Mouse (Mus musculus): ENCODE results near the gene Mier2. TPM values are rescaled to one million over a fixed set of nuclear protein-coding genes. Genes with fewer than 3 reads are reported as not detected.

Gene Mier2
- total RNA-seq (2021): 10 to 100 TPM; 53.2 to 56.4 TPM

GRCm38 (mm10) chr10:79554330-79555237 lies at the start of gene Mier2:
Gene Mier2 (minus strand): TSS chr10:79555199.
- peak; percentile 71 to 85 for DNase-seq (ENCODE audit: extremely low spot score in 1 of 2, low spot score in 1 of 2)

DNA sequence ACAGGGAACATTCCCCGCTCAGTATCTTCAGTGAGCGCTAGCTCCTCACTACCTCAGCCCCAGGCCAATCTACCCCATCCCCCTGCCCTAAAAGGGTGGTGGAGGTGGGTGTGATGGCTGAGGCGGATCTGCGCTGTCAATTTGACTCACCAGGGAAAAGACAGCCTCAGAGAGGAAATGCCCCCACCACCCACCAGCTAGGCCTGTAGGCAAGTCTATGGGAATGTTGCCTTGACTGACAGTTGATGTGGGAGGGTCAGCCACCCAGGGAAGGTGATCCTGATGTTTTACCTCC lies 42.9 kb upstream of the Mier2 start:
- DNase-seq (ENCODE audit: extremely low spot score in 1 of 2, low spot score in 1 of 2): no peak

- no peak for DNase-seq (ENCODE audit: extremely low spot score in 1 of 2, low spot score in 1 of 2)
Observed at GRCm38 (mm10) chr10:79597051-79597935, 42.3 kb upstream of the Mier2 start.

- DNase-seq (ENCODE audit: extremely low spot score in 1 of 2, low spot score in 1 of 2): no peak
Observed at GRCm38 (mm10) chr10:79595590-79595929, 40.6 kb upstream of the Mier2 start.

- DNase-seq (ENCODE audit: extremely low spot score in 1 of 2, low spot score in 1 of 2): peak in 1 of 2 experiments; percentile 49
Observed at GRCm38 (mm10) chr10:79594872-79595589, 40.0 kb upstream of the Mier2 start.

DNA sequence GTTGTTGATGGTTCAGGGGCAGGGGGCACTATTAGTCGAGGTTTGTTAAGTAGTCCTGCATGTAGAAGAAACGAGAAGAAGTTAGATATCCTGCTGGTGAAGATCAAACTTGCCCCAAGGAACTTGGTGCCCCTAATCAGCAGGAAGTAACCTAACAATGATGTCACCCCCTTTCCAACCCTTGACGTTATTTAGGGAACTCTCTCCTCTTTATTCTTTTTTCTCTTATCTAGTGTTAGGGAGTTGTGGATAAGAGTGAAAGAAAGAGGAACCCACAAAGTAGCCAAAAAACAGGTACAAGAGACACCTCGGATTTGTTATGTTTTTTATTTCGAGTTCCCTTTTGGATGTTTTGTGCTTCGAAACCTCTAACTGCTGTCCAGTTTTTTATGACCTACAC lies 39.1 kb upstream of the Mier2 start:
- DNase-seq (ENCODE audit: extremely low spot score in 1 of 2, low spot score in 1 of 2): no peak

DNA sequence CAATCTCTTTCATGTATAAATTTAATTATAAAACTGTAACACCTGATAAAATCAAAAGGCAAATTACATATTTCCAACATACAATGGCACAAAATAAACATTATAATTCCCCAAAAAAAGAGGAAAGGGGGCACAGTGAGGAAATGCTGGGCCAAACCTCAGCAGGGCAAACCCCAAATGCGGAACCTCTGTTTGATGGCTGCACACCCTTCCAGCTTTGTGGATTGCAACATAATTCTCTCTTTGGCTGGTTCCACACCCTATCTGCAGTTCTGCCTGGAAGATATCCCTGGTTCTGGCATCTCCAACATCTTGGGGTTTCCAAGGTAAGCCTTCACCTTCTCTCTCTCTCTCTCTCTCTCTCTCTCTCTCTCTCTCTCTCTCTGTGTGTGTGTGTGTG lies 35.7 kb upstream of the Mier2 start:
- no peak for DNase-seq (ENCODE audit: extremely low spot score in 1 of 2, low spot score in 1 of 2)

GRCm38 (mm10) chr10:79587752-79588126 lies 32.7 kb upstream of the Mier2 start:
- DNase-seq (ENCODE audit: extremely low spot score in 1 of 2, low spot score in 1 of 2): no peak

GRCm38 (mm10) chr10:79587061-79587751 lies 32.2 kb upstream of the Mier2 start, which contains the start of gene Theg:
Gene Theg (minus strand): TSS chr10:79587331.
- DNase-seq (ENCODE audit: extremely low spot score in 1 of 2, low spot score in 1 of 2): no peak

DNA sequence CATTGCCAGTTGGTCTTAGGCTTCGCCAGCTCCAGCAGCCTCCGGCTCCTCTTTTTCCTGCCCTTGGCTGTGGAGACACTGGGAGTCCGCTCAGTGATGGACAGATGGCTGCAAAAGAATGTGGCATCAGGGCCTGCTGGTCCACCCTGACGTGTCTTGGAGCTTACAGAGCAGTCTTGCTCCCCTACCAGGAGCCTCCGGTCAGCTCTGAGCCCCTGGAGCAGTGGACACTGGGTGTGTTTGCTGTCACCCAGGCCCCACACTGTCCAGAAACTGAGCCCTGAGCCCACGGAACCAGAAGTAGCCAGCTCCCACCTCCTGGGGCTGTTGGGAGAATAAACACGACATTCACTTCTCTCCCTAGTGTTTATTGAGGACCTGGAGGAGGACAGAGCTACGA lies 31.2 kb upstream of the Mier2 start:
- DNase-seq (ENCODE audit: extremely low spot score in 1 of 2, low spot score in 1 of 2): no peak

DNA sequence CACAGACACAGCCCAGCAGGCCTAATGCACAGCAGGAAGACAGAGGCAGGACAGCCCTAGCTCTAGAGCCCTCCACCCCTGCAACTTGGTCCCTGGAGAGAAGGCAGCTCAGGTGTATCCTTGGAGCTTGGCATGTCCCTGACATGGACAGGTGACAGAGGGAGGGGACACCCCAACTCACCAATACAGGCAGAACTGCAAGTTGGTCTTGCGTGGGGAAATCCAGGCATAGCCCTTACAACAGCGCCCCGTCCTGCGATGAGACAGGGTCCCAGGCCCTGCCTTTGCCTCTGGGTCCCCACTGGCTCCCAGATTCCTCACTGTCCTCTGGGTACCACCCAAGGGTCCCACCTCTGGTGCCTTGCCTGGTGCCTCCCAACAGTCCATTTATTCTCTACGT lies 30.7 kb upstream of the Mier2 start:
- no peak for DNase-seq (ENCODE audit: extremely low spot score in 1 of 2, low spot score in 1 of 2)

- DNase-seq (ENCODE audit: extremely low spot score in 1 of 2, low spot score in 1 of 2): no peak
Observed at GRCm38 (mm10) chr10:79585136-79585535, 30.1 kb upstream of the Mier2 start.

DNA sequence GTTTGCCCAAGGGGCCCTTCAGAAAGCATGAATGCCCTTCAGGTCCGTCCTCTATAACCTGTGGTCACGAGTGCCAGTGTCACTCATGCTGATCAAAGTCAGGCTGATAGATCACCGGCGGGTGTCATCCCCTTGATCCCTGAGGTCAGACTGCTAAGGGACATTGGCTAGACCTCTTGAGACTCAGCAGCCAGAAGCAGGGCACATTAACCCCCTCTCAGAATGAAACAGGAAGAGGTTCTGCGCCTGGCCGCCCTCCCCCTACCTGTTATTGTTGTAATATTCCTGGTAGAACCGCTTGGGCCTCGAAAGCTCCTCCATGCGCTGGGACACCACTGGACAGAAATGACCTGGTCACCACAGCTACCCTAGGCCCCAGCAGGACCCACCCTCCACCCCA lies 29.4 kb upstream of the Mier2 start:
- DNase-seq (ENCODE audit: extremely low spot score in 1 of 2, low spot score in 1 of 2): no peak

GRCm38 (mm10) chr10:79584021-79584420 lies 29.0 kb upstream of the Mier2 start:
- DNase-seq (ENCODE audit: extremely low spot score in 1 of 2, low spot score in 1 of 2): no peak

DNA sequence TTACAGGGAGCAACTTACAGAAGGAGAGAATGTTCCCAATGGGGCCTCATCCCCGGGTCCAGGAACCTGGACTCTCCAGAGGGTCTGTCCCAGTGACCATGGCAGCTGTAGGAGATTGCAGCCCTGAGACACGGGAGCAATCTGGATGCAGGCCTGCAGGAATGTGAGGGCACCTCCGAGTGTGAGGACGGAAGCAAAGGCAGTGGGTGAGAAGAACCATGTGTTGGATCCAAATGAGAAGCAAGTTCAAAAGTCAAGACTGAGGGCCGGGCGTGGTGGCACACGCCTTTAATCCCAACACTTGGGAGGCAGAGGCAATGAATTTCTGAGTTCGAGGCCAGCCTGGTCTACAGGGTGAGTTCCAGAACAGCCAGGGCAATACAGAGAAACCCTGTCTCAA lies 26.5 kb upstream of the Mier2 start:
- no peak for DNase-seq (ENCODE audit: extremely low spot score in 1 of 2, low spot score in 1 of 2)

GRCm38 (mm10) chr10:79580811-79581210 lies 25.8 kb upstream of the Mier2 start:
- DNase-seq (ENCODE audit: extremely low spot score in 1 of 2, low spot score in 1 of 2): peak in 1 of 2 experiments; percentile 63

- no peak for DNase-seq (ENCODE audit: extremely low spot score in 1 of 2, low spot score in 1 of 2)
Observed at GRCm38 (mm10) chr10:79580356-79580755, 25.4 kb upstream of the Mier2 start.

GRCm38 (mm10) chr10:79579781-79580180 lies 24.8 kb upstream of the Mier2 start:
- no peak for DNase-seq (ENCODE audit: extremely low spot score in 1 of 2, low spot score in 1 of 2)

- DNase-seq (ENCODE audit: extremely low spot score in 1 of 2, low spot score in 1 of 2): no peak
Observed at GRCm38 (mm10) chr10:79578891-79579290, 23.9 kb upstream of the Mier2 start.

- no peak for DNase-seq (ENCODE audit: extremely low spot score in 1 of 2, low spot score in 1 of 2)
Observed at GRCm38 (mm10) chr10:79578276-79578675, 23.3 kb upstream of the Mier2 start.
